Mouse (Mus musculus) bone marrow, adult 2 months (tissue): ENCODE measurements at regions not wholly inside any gene's neighbourhood (a gene's known extent, or its start where the extent isn't known, plus 50 kb on each side); places are given as distances from the start of the nearest gene placed in this dataset.

Source experiments
- H3K27ac ChIP-seq: fragments of 200-500 bp; 2 replicates; pipeline ENCODE4 v1.5.1; 2012; ENCODE audit warnings: low read depth, mild to moderate bottlenecking, control low read depth, inconsistent platforms, low read length; ENCODE audit not compliant: control insufficient read depth, poor library complexity, insufficient read depth
- H3K4me1 ChIP-seq: fragments of 200-500 bp; 2 replicates; pipeline ENCODE4 v1.6.1; 2011; ENCODE audit warnings: low read length; ENCODE audit not compliant: control insufficient read depth, insufficient read depth
- H3K4me3 ChIP-seq: fragments of 200-500 bp; replicated peaks from 2 replicates; pipeline ENCODE3; 2011; ENCODE audit warnings: mild to moderate bottlenecking, low read depth, low read length, control low read depth; ENCODE audit not compliant: control insufficient read depth
- CTCF ChIP-seq: fragments of 200-500 bp; IDR thresholded peaks from 2 replicates; pipeline ENCODE4 v1.5.1; 2011; ENCODE audit warnings: low read length, control low read depth; ENCODE audit not compliant: control insufficient read depth, insufficient read depth
- POLR2A ChIP-seq: fragments of 200-500 bp; IDR thresholded peaks from 2 replicates; pipeline ENCODE4 v1.6.1; 2011; ENCODE audit warnings: low read depth, mild to moderate bottlenecking, control low read depth, low read length, borderline replicate concordance; ENCODE audit not compliant: control insufficient read depth
- WGBS: fragments of 180-500 bp; shearing (Covaris S2); methylation state at CpG from one replicate; pipeline ENCODE4 v1.1.7; 2018; 5-methylcytosine and 5-hydroxymethylcytosine counted together

GRCm38 (mm10) chr11:45103498-45104336, 486.6 kb downstream of the Ebf1 start:
- Histone ChIP-seq H3K4me1 (no peaks in the 10 kb centered on the region), H3K27ac (no peak overlapping the region), H3K4me3 (no peak overlapping the region)
- 79% methylated on average over 12 of the region's 12 CpGs for WGBS
- TF ChIP-seq POLR2A (no peak), CTCF (no peak)

GRCm38 (mm10) chr11:45116702-45117101, 499.6 kb downstream of the Ebf1 start:
- no peak for TF ChIP-seq CTCF
- TF ChIP-seq POLR2A, result no peak
- no peak overlapping the region; the same call in 1 of the 2 replicates for H3K27ac ChIP-seq
- WGBS, result 74% methylated on average over 1 of the region's 1 CpGs

GRCm38 (mm10) chr11:45123276-45123675, 506.2 kb downstream of the Ebf1 start:
- TF ChIP-seq POLR2A (no peak), CTCF (no peak)
- Histone ChIP-seq H3K4me1 (no peaks in the 10 kb centered on the region), H3K4me3 (no peak overlapping the region), H3K27ac (no peak overlapping the region)
- WGBS, result 78% methylated on average over 2 of the region's 2 CpGs

More at GRCm38 (mm10) chr11:45116702-45117101, 499.6 kb downstream of the Ebf1 start:
- Histone ChIP-seq H3K4me1 (no peaks in the 10 kb centered on the region; the same call in 1 of the 2 replicates), H3K4me3 (no peak overlapping the region)

GRCm38 (mm10) chr11:45136781-45137180, 519.7 kb downstream of the Ebf1 start:
- H3K4me3 ChIP-seq, result no peak overlapping the region
- no peak overlapping the region for H3K27ac ChIP-seq
- 79% methylated on average over 2 of the region's 2 CpGs for WGBS
- TF ChIP-seq CTCF (no peak), POLR2A (no peak)
- H3K4me1 ChIP-seq, result no peaks in the 10 kb centered on the region; the same call in 1 of the 2 replicates

GRCm38 (mm10) chr11:45138351-45138975, 521.3 kb downstream of the Ebf1 start:
- H3K4me3 ChIP-seq, result no peak overlapping the region
- no peak for TF ChIP-seq POLR2A
- H3K4me1 ChIP-seq, result no peaks in the 10 kb centered on the region; the same call in 1 of the 2 replicates
- H3K27ac ChIP-seq, result no peak overlapping the region
- 74% methylated on average over 4 of the region's 4 CpGs for WGBS

GRCm38 (mm10) chr11:45140490-45140889, 523.4 kb downstream of the Ebf1 start:
- Histone ChIP-seq H3K4me1 (no peaks in the 10 kb centered on the region), H3K27ac (no peak overlapping the region), H3K4me3 (no peak overlapping the region)
- TF ChIP-seq CTCF (no peak), POLR2A (no peak)
- WGBS, result 38% methylated on average over 1 of the region's 1 CpGs

- no peak for TF ChIP-seq CTCF
- TF ChIP-seq POLR2A, result no peak
- Histone ChIP-seq H3K4me3 (no peak overlapping the region), H3K27ac (no peak overlapping the region), H3K4me1 (no peaks in the 10 kb centered on the region)
- 85% methylated on average over 6 of the region's 6 CpGs for WGBS
These were observed 537.0 kb downstream of the Ebf1 start for GRCm38 (mm10) chr11:45154070-45154469.

GRCm38 (mm10) chr11:45154497-45154896, 537.4 kb downstream of the Ebf1 start:
- Histone ChIP-seq H3K27ac (no peak overlapping the region), H3K4me3 (no peak overlapping the region), H3K4me1 (no peaks in the 10 kb centered on the region)
- TF ChIP-seq POLR2A (no peak), CTCF (no peak)
- WGBS, result 74% methylated on average over 8 of the region's 8 CpGs

- Histone ChIP-seq H3K4me3 (no peak overlapping the region), H3K27ac (no peak overlapping the region), H3K4me1 (no peaks in the 10 kb centered on the region)
- 13% methylated on average over 1 of the region's 1 CpGs for WGBS
- no peak for TF ChIP-seq CTCF
- no peak for TF ChIP-seq POLR2A
These were observed 538.7 kb downstream of the Ebf1 start for GRCm38 (mm10) chr11:45155782-45156181.
